Mouse (Mus musculus): ENCODE measurements at regions not wholly inside any gene's neighbourhood (a gene's known extent, or its start where the extent isn't known, plus 50 kb on each side); places are given as distances from the start of the nearest gene placed in this dataset.

- no peak for DNase-seq
- Histone ChIP-seq H3K4me3 (ENCODE audit: insufficient read depth, low read depth, low read length) (no peak overlapping the region), H3K27ac (ENCODE audit: insufficient read depth, low read depth, low read length) (no peak overlapping the region), H3K27me3 (replicated peaks; ENCODE audit: control insufficient read depth, insufficient read depth, low read length) (no peaks in the 10 kb centered on the region), H3K36me3 (ENCODE audit: control insufficient read depth, insufficient read depth, low read length) (no peaks in the 10 kb centered on the region), H3K4me1 (ENCODE audit: control insufficient read depth, insufficient read depth, low read length) (no peaks in the 10 kb centered on the region)
- WGBS: 61% methylated on average over 2 of the region's 2 CpGs
- TF ChIP-seq CTCF (conservative IDR thresholded peaks at IDR 0.05; ENCODE audit: insufficient read depth, insufficient read length, low read depth, low read length) (no peak), POLR2A (IDR thresholded peaks at IDR 0.05; ENCODE audit: low read depth, low read length) (no peak)
Observed at GRCm38 (mm10) chr12:46138646-46139045, 680.1 kb downstream of the Nova1 start.

- Histone ChIP-seq H3K27me3 (replicated peaks; ENCODE audit: control insufficient read depth, insufficient read depth, low read length) (no peaks in the 10 kb centered on the region), H3K4me1 (ENCODE audit: control insufficient read depth, insufficient read depth, low read length) (no peaks in the 10 kb centered on the region), H3K27ac (ENCODE audit: insufficient read depth, low read depth, low read length) (no peak overlapping the region), H3K36me3 (ENCODE audit: control insufficient read depth, insufficient read depth, low read length) (no peaks in the 10 kb centered on the region), H3K4me3 (ENCODE audit: insufficient read depth, low read depth, low read length) (no peak overlapping the region)
- 51% methylated on average over 1 of the region's 1 CpGs for WGBS
- TF ChIP-seq CTCF (conservative IDR thresholded peaks at IDR 0.05; ENCODE audit: insufficient read depth, insufficient read length, low read depth, low read length): no peak
- TF ChIP-seq POLR2A (IDR thresholded peaks at IDR 0.05; ENCODE audit: low read depth, low read length): no peak
- DNase-seq: no peak
Observed at GRCm38 (mm10) chr12:46125867-46126266, 692.9 kb downstream of the Nova1 start.

GRCm38 (mm10) chr12:46111352-46111751, 707.4 kb downstream of the Nova1 start:
- 81% methylated on average over 4 of the region's 4 CpGs for WGBS
- H3K36me3 ChIP-seq (ENCODE audit: control insufficient read depth, insufficient read depth, low read length): no peaks in the 10 kb centered on the region
- no peaks in the 10 kb centered on the region for H3K4me1 ChIP-seq (ENCODE audit: control insufficient read depth, insufficient read depth, low read length)
- H3K27me3 ChIP-seq (replicated peaks; ENCODE audit: control insufficient read depth, insufficient read depth, low read length): no peaks in the 10 kb centered on the region
- TF ChIP-seq CTCF (conservative IDR thresholded peaks at IDR 0.05; ENCODE audit: insufficient read depth, insufficient read length, low read depth, low read length): no peak
- TF ChIP-seq POLR2A (IDR thresholded peaks at IDR 0.05; ENCODE audit: low read depth, low read length): no peak
- no peak overlapping the region for H3K4me3 ChIP-seq (ENCODE audit: insufficient read depth, low read depth, low read length)
- no peak overlapping the region for H3K27ac ChIP-seq (ENCODE audit: insufficient read depth, low read depth, low read length)
- DNase-seq: no peak

DNA sequence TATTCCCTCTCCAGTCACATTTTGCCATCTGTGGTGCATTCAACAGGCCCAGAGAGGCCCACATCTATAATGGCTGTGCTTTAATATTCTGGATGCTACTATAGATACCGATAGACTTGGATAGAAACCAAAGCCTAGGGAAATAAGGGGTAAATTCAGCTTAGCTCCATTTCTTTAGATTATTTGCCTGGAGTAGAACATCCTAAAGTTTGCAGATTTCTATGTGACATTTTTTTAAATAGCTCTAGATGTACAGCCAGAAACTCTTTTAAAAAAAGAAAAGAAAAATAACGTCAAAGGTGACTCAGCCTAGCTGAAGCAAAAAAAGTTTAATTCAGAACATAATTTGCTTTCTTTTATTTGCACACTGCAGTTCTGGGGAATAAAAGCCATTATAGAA, 735.4 kb downstream of the Nova1 start:
- TF ChIP-seq CTCF (conservative IDR thresholded peaks at IDR 0.05; ENCODE audit: insufficient read depth, insufficient read length, low read depth, low read length) (no peak), POLR2A (IDR thresholded peaks at IDR 0.05; ENCODE audit: low read depth, low read length) (no peak)
- H3K36me3 ChIP-seq (ENCODE audit: control insufficient read depth, insufficient read depth, low read length): no peaks in the 10 kb centered on the region
- no peak overlapping the region for H3K4me3 ChIP-seq (ENCODE audit: insufficient read depth, low read depth, low read length)
- H3K27ac ChIP-seq (ENCODE audit: insufficient read depth, low read depth, low read length): no peak overlapping the region
- H3K4me1 ChIP-seq (ENCODE audit: control insufficient read depth, insufficient read depth, low read length): no peaks in the 10 kb centered on the region
- no peaks in the 10 kb centered on the region for H3K27me3 ChIP-seq (replicated peaks; ENCODE audit: control insufficient read depth, insufficient read depth, low read length)
- 90% methylated on average over 2 of the region's 2 CpGs for WGBS
- no peak for DNase-seq

GRCm38 (mm10) chr12:46075789-46076217, 742.9 kb downstream of the Nova1 start:
- H3K4me3 ChIP-seq (ENCODE audit: insufficient read depth, low read depth, low read length): no peak overlapping the region
- H3K27me3 ChIP-seq (replicated peaks; ENCODE audit: control insufficient read depth, insufficient read depth, low read length): no peaks in the 10 kb centered on the region
- no peaks in the 10 kb centered on the region for H3K36me3 ChIP-seq (ENCODE audit: control insufficient read depth, insufficient read depth, low read length)
- H3K4me1 ChIP-seq (ENCODE audit: control insufficient read depth, insufficient read depth, low read length): no peaks in the 10 kb centered on the region
- WGBS: 90% methylated on average over 11 of the region's 11 CpGs
- no peak overlapping the region for H3K27ac ChIP-seq (ENCODE audit: insufficient read depth, low read depth, low read length)
- no peak for DNase-seq
- TF ChIP-seq CTCF (conservative IDR thresholded peaks at IDR 0.05; ENCODE audit: insufficient read depth, insufficient read length, low read depth, low read length): no peak
- no peak for TF ChIP-seq POLR2A (IDR thresholded peaks at IDR 0.05; ENCODE audit: low read depth, low read length)

DNA sequence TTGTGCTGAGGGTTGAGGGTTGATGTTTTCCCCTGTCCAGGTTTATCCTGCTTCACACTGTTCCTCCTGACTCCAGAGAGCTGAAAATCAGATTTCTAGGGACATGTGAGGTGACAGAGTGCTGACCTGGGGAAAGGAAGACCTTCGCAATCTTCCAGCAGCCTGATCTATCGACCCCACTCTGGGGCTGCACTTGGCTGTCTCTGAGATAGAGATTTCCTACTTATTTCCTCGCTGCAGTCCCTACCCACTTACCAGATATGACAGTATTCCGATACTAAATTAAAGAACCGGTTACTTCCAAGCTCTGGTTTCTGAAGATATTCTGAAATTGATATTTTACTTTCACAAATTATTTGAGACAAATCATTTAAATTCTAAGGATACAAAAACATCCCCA, 743.4 kb downstream of the Nova1 start:
- H3K27ac ChIP-seq (ENCODE audit: insufficient read depth, low read depth, low read length): no peak overlapping the region

GRCm38 (mm10) chr12:46066896-46067295, 751.8 kb downstream of the Nova1 start:
- no peak overlapping the region for H3K4me3 ChIP-seq (ENCODE audit: insufficient read depth, low read depth, low read length)
- WGBS: 80% methylated on average over 2 of the region's 2 CpGs
- TF ChIP-seq CTCF (conservative IDR thresholded peaks at IDR 0.05; ENCODE audit: insufficient read depth, insufficient read length, low read depth, low read length): no peak
- no peak for TF ChIP-seq POLR2A (IDR thresholded peaks at IDR 0.05; ENCODE audit: low read depth, low read length)
- H3K36me3 ChIP-seq (ENCODE audit: control insufficient read depth, insufficient read depth, low read length): no peaks in the 10 kb centered on the region
- no peak overlapping the region for H3K27ac ChIP-seq (ENCODE audit: insufficient read depth, low read depth, low read length)
- no peaks in the 10 kb centered on the region for H3K4me1 ChIP-seq (ENCODE audit: control insufficient read depth, insufficient read depth, low read length)
- no peak for DNase-seq
- H3K27me3 ChIP-seq (replicated peaks; ENCODE audit: control insufficient read depth, insufficient read depth, low read length): no peaks in the 10 kb centered on the region

More for the DNA sequence above, 743.4 kb downstream of the Nova1 start:
- TF ChIP-seq POLR2A (IDR thresholded peaks at IDR 0.05; ENCODE audit: low read depth, low read length): no peak
- no peak for TF ChIP-seq CTCF (conservative IDR thresholded peaks at IDR 0.05; ENCODE audit: insufficient read depth, insufficient read length, low read depth, low read length)
- no peaks in the 10 kb centered on the region for H3K27me3 ChIP-seq (replicated peaks; ENCODE audit: control insufficient read depth, insufficient read depth, low read length)
- H3K36me3 ChIP-seq (ENCODE audit: control insufficient read depth, insufficient read depth, low read length): no peaks in the 10 kb centered on the region
- 89% methylated on average over 5 of the region's 5 CpGs for WGBS
- H3K4me1 ChIP-seq (ENCODE audit: control insufficient read depth, insufficient read depth, low read length): no peaks in the 10 kb centered on the region
- no peak overlapping the region for H3K4me3 ChIP-seq (ENCODE audit: insufficient read depth, low read depth, low read length)
- no peak for DNase-seq

GRCm38 (mm10) chr12:46040626-46041025, 778.1 kb downstream of the Nova1 start:
- no peaks in the 10 kb centered on the region for H3K27me3 ChIP-seq (replicated peaks; ENCODE audit: control insufficient read depth, insufficient read depth, low read length)
- no peak overlapping the region for H3K4me3 ChIP-seq (ENCODE audit: insufficient read depth, low read depth, low read length)
- no peaks in the 10 kb centered on the region for H3K36me3 ChIP-seq (ENCODE audit: control insufficient read depth, insufficient read depth, low read length)
- DNase-seq: no peak
- no peak overlapping the region for H3K27ac ChIP-seq (ENCODE audit: insufficient read depth, low read depth, low read length)
- TF ChIP-seq CTCF (conservative IDR thresholded peaks at IDR 0.05; ENCODE audit: insufficient read depth, insufficient read length, low read depth, low read length) (no peak), POLR2A (IDR thresholded peaks at IDR 0.05; ENCODE audit: low read depth, low read length) (no peak)
- no peaks in the 10 kb centered on the region for H3K4me1 ChIP-seq (ENCODE audit: control insufficient read depth, insufficient read depth, low read length)
